Mouse (Mus musculus) kidney, postnatal 36 days (tissue): ENCODE data around the gene Gm20822.
"Not testable (repeated sequence)": the region's sequence is repeated elsewhere in the genome, so short reads cannot be mapped to it uniquely, and the experiment has no call there.

Experiments
- DNase-seq, 2 experiments: peaks; one replicate each; pipeline ENCODE4 v3.0.0; 2021 to 2022; ENCODE audit warnings: mixed read lengths in 2 of 2

Gm20822 gene

DNA sequence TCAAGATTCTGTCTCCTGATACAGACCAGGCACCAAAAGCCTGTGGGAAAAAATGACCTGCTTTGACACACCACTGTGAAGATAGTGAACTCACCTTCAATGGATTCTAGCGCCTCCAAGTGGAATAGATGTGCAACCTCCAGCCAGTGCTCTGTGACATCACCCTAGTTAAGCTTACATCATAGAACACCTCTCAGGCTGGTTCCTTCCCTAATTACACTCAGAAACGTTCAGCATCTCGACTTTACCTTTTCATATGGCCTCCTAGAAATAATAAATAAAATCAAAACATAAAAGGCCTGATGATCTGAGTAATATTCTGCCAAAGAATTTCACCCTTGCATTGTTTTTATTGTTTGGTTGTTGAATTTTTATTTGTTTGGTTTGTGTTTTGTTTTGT is at the start of gene Gm20822:
Gene Gm20822, minus strand, starts transcription at position 101 of the 400 bp plus-strand sequence.
- not testable (repeated sequence) for DNase-seq
